Mouse (Mus musculus) megakaryocyte progenitor cell, adult 5-6 weeks (primary cell): Measurements from ENCODE around the gene Cntn4. TPM values are rescaled to one million over a fixed set of nuclear protein-coding genes. Genes with fewer than 3 reads are reported as not detected.
"Not testable (repeated sequence)": the region's sequence is repeated elsewhere in the genome, so short reads cannot be mapped to it uniquely, and the experiment has no call there.

ENCODE experiments used
- ATAC-seq: replicated peaks from 2 replicates; pipeline ENCODE4 v1.8.0; 2016; ENCODE audit warnings: mild to moderate bottlenecking, moderate TSS enrichment, inconsistent platforms; ENCODE audit not compliant: poor library complexity
- total RNA-seq, 2 experiments: library from RNA; stranded (forward) in 1 of 2; stranded (reverse) in 1 of 2; fragments of 157-497, 149-512 nt in 1 of 2; fragments of 200-1000 nt in 1 of 2; gene quantifications; 2 replicates each; pipeline versions ENCODE4 v1.2.3 to v1.2.4; 2015 to 2017

The Cntn4 gene
- total RNA-seq, 2 experiments from 2014 or later: not detected

- no peak for ATAC-seq
Observed at GRCm38 (mm10) chr6:106302435-106302834, 625.0 kb downstream of the Cntn4 start.

- ATAC-seq: no peak
Observed at GRCm38 (mm10) chr6:106328987-106329386, 651.5 kb downstream of the Cntn4 start.

- no peak for ATAC-seq
Observed at GRCm38 (mm10) chr6:106329636-106330035, 652.2 kb downstream of the Cntn4 start.

GRCm38 (mm10) chr6:106332466-106332865 lies 655.0 kb downstream of the Cntn4 start:
- ATAC-seq: no peak

DNA sequence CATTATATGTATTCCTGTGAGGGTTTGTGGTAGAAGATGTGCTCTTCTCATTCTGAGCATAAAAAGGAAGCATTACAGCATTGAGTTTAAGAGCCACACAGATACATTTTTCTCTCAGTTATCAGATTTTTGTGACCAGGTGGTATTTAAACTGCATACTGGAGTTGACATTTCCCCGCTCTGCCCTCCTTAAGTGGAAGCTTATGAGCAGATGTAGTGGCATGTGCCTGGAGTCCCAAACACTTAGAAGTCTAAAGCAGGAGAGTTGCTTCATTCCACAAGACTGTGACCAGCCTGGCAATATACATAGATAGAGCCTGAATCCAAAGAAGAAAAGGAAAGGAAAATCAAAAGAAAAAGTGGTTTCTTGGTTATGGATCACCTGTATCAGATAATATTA lies 655.5 kb downstream of the Cntn4 start:
- ATAC-seq: no peak

DNA sequence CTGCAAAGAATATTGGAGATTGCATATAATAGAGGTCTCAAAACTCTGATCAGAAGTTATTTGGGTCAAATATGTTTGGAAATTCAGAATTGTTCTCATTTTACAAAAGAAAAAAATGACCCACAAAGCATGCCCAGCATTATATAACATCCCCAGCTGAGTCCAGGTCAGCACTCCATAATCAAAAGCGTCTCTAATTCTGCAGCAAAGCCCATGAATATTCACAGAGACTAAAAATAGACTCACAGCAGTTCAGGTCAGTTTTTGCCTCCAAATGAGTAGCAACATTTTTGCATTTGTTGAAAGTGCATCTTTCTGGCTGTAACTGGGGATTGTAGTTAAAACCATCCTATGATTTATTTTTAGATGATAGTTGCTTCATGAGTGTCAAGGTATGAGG lies 657.6 kb downstream of the Cntn4 start:
- no peak for ATAC-seq

DNA sequence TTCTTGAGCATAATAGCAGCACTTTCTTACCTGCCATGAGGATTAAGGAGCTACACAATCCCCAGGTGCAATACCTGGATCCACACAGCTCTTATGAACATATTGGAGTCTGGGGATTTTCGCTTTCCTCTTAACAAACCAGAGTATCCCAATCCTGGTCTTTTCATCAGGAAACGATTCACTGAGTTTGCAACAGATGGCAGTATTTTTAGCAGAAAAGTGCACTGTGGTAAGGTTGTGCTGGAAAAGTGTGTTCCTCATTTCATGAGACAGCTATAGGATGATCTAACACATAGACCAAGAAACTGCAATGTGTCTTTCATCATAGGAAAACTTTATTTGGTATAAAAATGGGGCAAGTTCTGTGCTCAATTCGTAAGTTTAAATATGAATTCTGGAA lies 659.3 kb downstream of the Cntn4 start:
- ATAC-seq: no peak

GRCm38 (mm10) chr6:106337829-106338228 lies 660.4 kb downstream of the Cntn4 start:
- no peak for ATAC-seq

GRCm38 (mm10) chr6:106341114-106341513 lies 663.7 kb downstream of the Cntn4 start:
- ATAC-seq: no peak

DNA sequence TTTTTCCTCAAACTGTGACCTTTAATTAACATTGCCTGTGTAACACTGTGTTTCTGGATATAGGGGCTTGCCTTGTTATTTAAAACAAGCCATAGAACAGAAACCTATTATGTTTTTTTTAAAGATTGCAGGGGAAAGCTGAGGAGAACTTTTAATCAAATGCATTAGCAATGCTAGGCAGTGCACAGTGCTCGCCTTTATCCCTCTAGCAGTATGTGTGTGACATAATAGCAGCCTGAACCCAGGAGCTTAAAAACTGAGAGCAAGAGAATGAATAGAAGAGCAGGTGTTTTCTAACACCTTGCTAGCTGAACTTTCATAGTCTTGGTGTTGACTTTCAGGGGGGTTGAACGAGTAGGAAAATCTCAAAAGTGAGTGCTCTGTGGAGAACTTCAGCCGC lies 672.6 kb downstream of the Cntn4 start:
- no peak for ATAC-seq

DNA sequence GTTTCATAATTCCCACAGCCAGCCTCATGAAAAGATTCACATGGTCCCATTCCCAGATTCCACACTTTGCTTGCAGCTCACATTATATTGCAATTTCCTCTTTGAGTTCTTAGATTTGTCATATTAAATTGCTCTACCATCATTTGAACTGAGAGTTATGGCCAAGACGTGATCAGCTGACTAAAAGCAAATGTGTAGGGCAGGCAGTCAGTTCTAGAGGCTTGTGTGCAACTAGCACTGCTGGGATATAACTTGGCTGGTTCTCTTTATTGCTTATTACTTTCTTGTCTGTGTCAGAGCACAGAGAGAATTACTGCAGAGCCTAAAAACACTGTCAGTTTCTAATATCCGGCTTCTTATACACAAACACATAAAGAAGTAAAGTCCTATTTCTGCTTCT lies 673.9 kb downstream of the Cntn4 start:
- ATAC-seq: no peak

DNA sequence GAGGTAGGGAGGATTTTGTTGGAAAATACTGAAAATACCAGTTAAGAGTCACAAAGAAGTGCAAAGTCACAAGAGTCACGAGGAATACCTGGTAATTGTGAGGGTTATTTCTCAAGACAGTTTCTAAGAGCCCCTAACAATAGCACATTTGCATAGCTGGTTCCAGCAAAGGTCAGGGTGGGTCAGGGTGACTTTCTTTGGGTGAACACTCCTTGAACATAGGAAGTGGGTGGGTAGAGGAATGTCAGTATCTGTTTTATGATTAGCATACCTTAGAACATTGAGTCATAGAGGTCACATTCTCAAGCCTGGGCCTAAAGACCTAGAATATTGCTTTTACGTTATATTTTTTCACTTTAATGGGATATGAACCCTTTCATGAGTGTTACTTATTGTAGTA lies 681.3 kb downstream of the Cntn4 start:
- not testable (repeated sequence) for ATAC-seq

- no peak for ATAC-seq
Observed at GRCm38 (mm10) chr6:106381288-106382025, 704.0 kb downstream of the Cntn4 start.

- no peak for ATAC-seq
Observed at GRCm38 (mm10) chr6:106387833-106388406, 710.5 kb downstream of the Cntn4 start.

DNA sequence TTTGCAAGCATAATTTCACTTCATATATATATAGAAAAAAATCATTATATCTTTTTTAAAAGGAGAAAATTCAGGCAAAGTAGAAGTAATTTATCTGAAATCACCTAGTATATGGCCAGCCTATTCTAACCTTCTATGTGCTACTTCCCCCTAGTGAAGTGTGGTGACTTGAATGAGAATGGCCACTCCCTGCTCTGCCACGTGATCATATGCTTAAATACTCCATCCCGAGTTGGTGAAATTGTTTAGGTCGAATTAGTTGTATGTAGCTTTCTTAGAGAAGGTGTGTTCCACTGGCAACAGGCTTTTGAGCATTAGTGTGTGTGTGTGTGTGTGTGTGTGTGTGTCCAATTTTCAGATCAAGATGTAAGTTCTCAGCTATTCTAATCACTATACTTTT lies 730.6 kb downstream of the Cntn4 start:
- no peak for ATAC-seq

GRCm38 (mm10) chr6:106408634-106409033 lies 731.2 kb downstream of the Cntn4 start:
- no peak for ATAC-seq

- ATAC-seq: no peak
Observed at GRCm38 (mm10) chr6:106422947-106423346, 745.5 kb downstream of the Cntn4 start.

- no peak for ATAC-seq
Observed at GRCm38 (mm10) chr6:106423471-106423870, 746.0 kb downstream of the Cntn4 start.

DNA sequence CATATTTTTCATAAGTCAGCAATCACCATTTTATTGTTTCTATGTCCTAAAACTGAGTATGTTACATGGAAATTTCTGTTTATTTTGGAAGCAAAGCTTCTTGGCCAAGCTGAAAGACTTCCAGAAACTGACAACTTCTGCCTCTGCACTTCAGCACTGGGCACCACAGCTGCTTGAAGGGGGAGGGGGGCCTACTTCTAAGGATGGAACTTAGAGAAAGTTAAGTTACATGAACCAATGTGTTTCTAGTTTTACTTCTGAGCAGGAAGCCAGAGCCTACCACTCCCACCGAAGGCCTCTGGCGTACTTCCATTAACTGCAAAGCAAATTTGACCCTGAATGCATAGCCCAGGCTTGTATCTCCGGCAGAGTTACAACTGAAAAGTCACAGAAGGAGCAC lies 749.2 kb downstream of the Cntn4 start:
- ATAC-seq: no peak

GRCm38 (mm10) chr6:106431466-106431865 lies 754.0 kb downstream of the Cntn4 start:
- ATAC-seq: no peak

GRCm38 (mm10) chr6:106440786-106441185 lies 763.3 kb downstream of the Cntn4 start:
- no peak; the same call in 1 of the 2 replicates for ATAC-seq

- no peak for ATAC-seq
Observed at GRCm38 (mm10) chr6:106441246-106441645, 763.8 kb downstream of the Cntn4 start.
